Mouse (Mus musculus) thymus, adult 2 months (tissue): ENCODE data around the gene Rtn4rl1.

Experiments
- CTCF ChIP-seq: fragments of 200-500 bp; IDR thresholded peaks from 2 replicates; pipeline ENCODE4 v1.5.1; 2012; ENCODE audit warnings: mild to moderate bottlenecking, control low read depth, low read length, moderate library complexity, borderline replicate concordance; ENCODE audit not compliant: control insufficient read depth, poor library complexity, insufficient read depth; ENCODE audit errors: extremely low read depth
- POLR2A ChIP-seq: fragments of 200-500 bp; IDR thresholded peaks from 2 replicates; pipeline ENCODE4 v1.6.1; 2012; ENCODE audit warnings: mild to moderate bottlenecking, low read length, control low read depth, moderate library complexity; ENCODE audit not compliant: control insufficient read depth, poor library complexity, insufficient read depth; ENCODE audit errors: extremely low read depth

GRCm38 (mm10) chr11:75204472-75204871 is 10.9 kb downstream of the Rtn4rl1 start:
- no peak for TF ChIP-seq CTCF
- TF ChIP-seq POLR2A, result no peak
